Mouse (Mus musculus) stomach, embryonic 16.5 days (tissue): ENCODE results near the gene Strn3. TPM values are rescaled to one million over a fixed set of nuclear protein-coding genes. Genes with fewer than 3 reads are reported as not detected.

Source experiments
- ATAC-seq: fragments of 200-750 bp; cut with Nextera tagmentation; 2 replicates; pipeline ENCODE4 v1.8.0; 2017; ENCODE audit warnings: moderate number of reproducible peaks, moderate TSS enrichment; ENCODE audit not compliant: insufficient read depth, low FRiP score
- H3K27ac ChIP-seq: fragments of 300-500 bp; sonication (generic); 2 replicates; pipeline ENCODE4 v1.5.1; 2014; ENCODE audit warnings: low read length
- H3K27me3 ChIP-seq: fragments of 300-500 bp; sonication (generic); 2 replicates; pipeline ENCODE4 v1.6.1; 2014; ENCODE audit warnings: low read length, control low read depth, mixed read lengths; ENCODE audit not compliant: control insufficient read depth, insufficient read depth
- H3K36me3 ChIP-seq: fragments of 300-500 bp; sonication (generic); 2 replicates; pipeline ENCODE4 v1.6.1; 2014; ENCODE audit warnings: low read length; ENCODE audit not compliant: control insufficient read depth, insufficient read depth
- H3K4me1 ChIP-seq: fragments of 300-500 bp; sonication (generic); 2 replicates; pipeline ENCODE4 v1.6.1; 2014; ENCODE audit warnings: low read length, control low read depth, mixed read lengths; ENCODE audit not compliant: control insufficient read depth, insufficient read depth
- H3K4me2 ChIP-seq: fragments of 300-500 bp; sonication (generic); 2 replicates; pipeline ENCODE4 v1.6.1; 2014; ENCODE audit warnings: low read depth, low read length, mixed read lengths
- H3K4me3 ChIP-seq: fragments of 300-500 bp; sonication (generic); replicated peaks from 2 replicates; pipeline ENCODE4 v1.5.1; 2014; ENCODE audit warnings: mild to moderate bottlenecking, low read length
- H3K9ac ChIP-seq: fragments of 300-500 bp; sonication (generic); 2 replicates; pipeline ENCODE4 v1.6.1; 2014; ENCODE audit warnings: low read length
- H3K9me3 ChIP-seq: fragments of 300-500 bp; sonication (generic); replicated peaks from 2 replicates; pipeline ENCODE4 v1.6.1; 2016; ENCODE audit warnings: low read length, control low read depth; ENCODE audit not compliant: control insufficient read depth
- WGBS: fragments of 180-500 bp; shearing (Covaris S2); extraction: QIAGEN DNeasy Blood & Tissue Kit; methylation state at CpG from one replicate; pipeline ENCODE4 v1.1.7; 2014; 5-methylcytosine and 5-hydroxymethylcytosine counted together
- polyA plus RNA-seq: library from polyadenylated mRNA; unstranded; fragments of >200 nt; fragmentation: Nextera tagmentation; extraction: Ambion mirVana; gene quantifications from 2 replicates; pipeline ENCODE4 v1.2.1, GENCODE M21; 2015

The Strn3 gene
- polyA plus RNA-seq, 1 experiment from 2014 or later: 28.4 TPM

DNA sequence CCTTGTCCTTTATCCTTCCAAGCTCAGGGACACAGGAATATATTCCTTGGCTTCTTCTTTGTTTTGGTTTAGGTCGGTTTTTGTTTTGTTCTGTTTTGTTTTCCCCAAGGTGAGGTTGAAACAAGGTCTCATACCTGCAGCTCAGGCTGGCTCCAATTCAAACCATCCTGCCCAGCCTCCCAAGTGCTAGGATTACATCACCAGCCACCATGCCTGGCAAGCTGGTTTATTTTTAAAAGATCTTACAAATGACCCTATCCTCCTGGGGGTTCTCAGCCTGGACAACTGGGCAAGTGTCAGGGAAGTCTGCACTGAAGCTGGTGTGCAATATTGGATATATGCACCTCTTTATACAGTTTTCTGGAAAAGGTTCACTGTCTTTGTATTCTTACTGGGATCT is 21.0 kb upstream of the Strn3 start:
- H3K4me2 ChIP-seq: no peak overlapping the region
- no peaks in the 10 kb centered on the region; the same call in 1 of the 2 replicates for H3K9me3 ChIP-seq
- H3K4me3 ChIP-seq: no peak overlapping the region
- no peak overlapping the region for H3K27ac ChIP-seq
- H3K4me1 ChIP-seq: no peaks in the 10 kb centered on the region
- no peak for ATAC-seq
- 66% methylated on average over 1 of the region's 1 CpGs for WGBS
- H3K36me3 ChIP-seq: no peaks in the 10 kb centered on the region
- H3K9ac ChIP-seq: no peak overlapping the region
- no peaks in the 10 kb centered on the region for H3K27me3 ChIP-seq

GRCm38 (mm10) chr12:51710154-51710553 is 18.5 kb upstream of the Strn3 start:
- no peaks in the 10 kb centered on the region for H3K27me3 ChIP-seq
- H3K36me3 ChIP-seq: no peaks in the 10 kb centered on the region
- H3K27ac ChIP-seq: no peak overlapping the region
- H3K4me3 ChIP-seq: no peak overlapping the region
- 50% methylated on average over 5 of the region's 5 CpGs for WGBS
- ATAC-seq: no peak
- no peak overlapping the region for H3K9ac ChIP-seq
- H3K4me1 ChIP-seq: 0 out of 2 replicates have a peak, but pooled peaks cover 3% of the 10 kb centered on the region
- no peaks in the 10 kb centered on the region for H3K9me3 ChIP-seq
- no peak overlapping the region for H3K4me2 ChIP-seq

DNA sequence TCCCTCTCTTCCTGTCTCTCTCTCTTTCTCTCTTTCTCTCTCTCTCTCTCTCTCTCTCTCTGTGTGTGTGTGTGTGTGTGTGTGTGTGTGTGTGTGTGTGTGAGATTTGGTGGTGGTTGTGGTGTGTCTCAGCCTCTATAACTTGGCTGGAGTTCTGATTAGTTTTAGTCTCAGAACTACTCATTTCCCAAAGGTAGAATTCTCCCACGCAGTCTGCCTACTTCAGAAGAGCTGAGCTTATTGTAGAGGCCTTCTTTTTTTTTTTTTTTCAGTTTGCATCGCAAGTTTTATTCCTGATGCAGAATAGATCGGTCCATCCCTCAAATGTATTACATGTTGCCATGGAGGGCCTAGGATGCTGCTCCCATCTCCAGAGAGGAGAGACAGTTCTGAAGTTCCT is 18.0 kb upstream of the Strn3 start:
- Histone ChIP-seq H3K4me1 (0 out of 2 replicates have a peak, but pooled peaks cover 3% of the 10 kb centered on the region), H3K4me3 (no peak overlapping the region), H3K27me3 (no peaks in the 10 kb centered on the region), H3K27ac (no peak overlapping the region), H3K4me2 (no peak overlapping the region), H3K9me3 (no peaks in the 10 kb centered on the region), H3K36me3 (no peaks in the 10 kb centered on the region), H3K9ac (no peak overlapping the region)
- no peak for ATAC-seq
- WGBS: 60% methylated on average over 3 of the region's 3 CpGs

DNA sequence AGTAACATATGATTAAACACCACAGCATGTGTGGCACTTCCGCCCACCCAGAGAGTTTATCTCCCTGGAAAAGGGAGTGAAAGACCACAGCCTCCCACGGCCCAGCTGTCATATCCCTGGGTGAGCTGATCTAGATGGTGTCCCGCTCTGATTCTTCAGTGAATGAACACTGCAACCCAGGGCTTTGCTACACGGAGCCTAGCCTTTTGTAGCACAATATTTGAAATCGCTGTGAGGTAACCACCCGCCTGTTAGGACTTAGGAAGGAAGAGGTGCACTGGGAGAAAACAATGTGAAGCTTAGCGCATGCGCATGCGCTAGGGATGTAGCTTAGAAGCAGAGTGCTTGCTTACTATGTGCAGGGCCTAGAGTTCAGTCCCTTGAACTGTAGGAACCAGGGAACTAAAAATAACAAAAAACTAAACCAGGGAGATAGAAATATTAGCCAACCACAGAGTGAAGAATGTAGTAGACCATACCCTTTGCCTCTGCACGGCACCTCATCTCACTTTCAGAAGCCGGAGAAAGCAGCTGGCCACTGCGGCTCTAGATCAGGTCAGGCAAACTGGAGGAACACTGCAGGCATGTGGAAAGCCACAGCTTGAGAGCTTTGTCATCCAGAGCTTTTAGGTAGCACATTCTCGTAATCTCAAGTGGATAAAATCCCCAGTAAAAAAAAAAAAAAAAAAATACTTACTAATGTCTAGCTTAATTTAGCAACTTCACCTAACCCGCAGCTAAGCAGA is 17.4 kb upstream of the Strn3 start:
- WGBS: 68% methylated on average over 14 of the region's 14 CpGs
- ATAC-seq: no peak
- Histone ChIP-seq H3K4me2 (no peak overlapping the region), H3K36me3 (no peaks in the 10 kb centered on the region), H3K4me1 (0 out of 2 replicates have a peak, but pooled peaks cover 3% of the 10 kb centered on the region), H3K27me3 (no peaks in the 10 kb centered on the region), H3K4me3 (no peak overlapping the region), H3K9me3 (no peaks in the 10 kb centered on the region), H3K9ac (no peak overlapping the region), H3K27ac (no peak overlapping the region)

GRCm38 (mm10) chr12:51706673-51707235 is 15.1 kb upstream of the Strn3 start:
- Histone ChIP-seq H3K36me3 (no peaks in the 10 kb centered on the region), H3K27ac (no peak overlapping the region), H3K9ac (no peak overlapping the region), H3K4me1 (0 out of 2 replicates have a peak, but pooled peaks cover 3% of the 10 kb centered on the region), H3K27me3 (no peaks in the 10 kb centered on the region), H3K4me3 (no peak overlapping the region), H3K9me3 (no peaks in the 10 kb centered on the region), H3K4me2 (no peak overlapping the region)
- ATAC-seq: no peak
- 80% methylated on average over 5 of the region's 5 CpGs for WGBS

- Histone ChIP-seq H3K4me3 (no peak overlapping the region), H3K27me3 (no peaks in the 10 kb centered on the region)
Observed at GRCm38 (mm10) chr12:51705778-51706177, 14.1 kb upstream of the Strn3 start.

DNA sequence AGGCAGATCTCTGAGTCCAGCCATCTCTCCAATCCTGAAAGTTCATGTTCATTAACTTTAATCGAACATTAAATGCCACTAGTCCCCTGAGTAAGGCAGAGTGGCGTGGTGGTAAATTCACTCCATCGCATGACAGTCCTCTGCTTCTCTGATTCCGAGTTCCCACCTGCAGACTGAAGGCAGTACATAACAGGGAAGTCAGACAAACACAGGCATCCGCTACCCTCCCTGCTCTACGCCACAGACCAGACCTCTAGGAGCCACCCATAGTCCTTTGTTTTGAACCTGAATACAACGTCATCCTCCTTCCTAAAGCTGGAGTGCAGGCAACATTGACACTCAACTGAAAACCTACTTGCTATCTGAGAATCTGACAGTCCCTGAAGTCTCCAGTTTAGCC is 12.9 kb upstream of the Strn3 start:
- Histone ChIP-seq H3K27me3 (no peaks in the 10 kb centered on the region), H3K4me2 (no peak overlapping the region), H3K4me3 (no peak overlapping the region), H3K36me3 (no peaks in the 10 kb centered on the region), H3K9ac (no peak overlapping the region), H3K4me1 (0 out of 2 replicates have a peak, but pooled peaks cover 3% of the 10 kb centered on the region), H3K9me3 (no peaks in the 10 kb centered on the region), H3K27ac (no peak overlapping the region)
- 75% methylated on average over 7 of the region's 7 CpGs for WGBS
- no peak for ATAC-seq

More at GRCm38 (mm10) chr12:51705778-51706177, 14.1 kb upstream of the Strn3 start:
- Histone ChIP-seq H3K9me3 (no peaks in the 10 kb centered on the region), H3K4me1 (0 out of 2 replicates have a peak, but pooled peaks cover 3% of the 10 kb centered on the region), H3K36me3 (no peaks in the 10 kb centered on the region), H3K4me2 (no peak overlapping the region), H3K27ac (no peak overlapping the region), H3K9ac (no peak overlapping the region)
- no peak for ATAC-seq
- WGBS: 62% methylated on average over 12 of the region's 12 CpGs

DNA sequence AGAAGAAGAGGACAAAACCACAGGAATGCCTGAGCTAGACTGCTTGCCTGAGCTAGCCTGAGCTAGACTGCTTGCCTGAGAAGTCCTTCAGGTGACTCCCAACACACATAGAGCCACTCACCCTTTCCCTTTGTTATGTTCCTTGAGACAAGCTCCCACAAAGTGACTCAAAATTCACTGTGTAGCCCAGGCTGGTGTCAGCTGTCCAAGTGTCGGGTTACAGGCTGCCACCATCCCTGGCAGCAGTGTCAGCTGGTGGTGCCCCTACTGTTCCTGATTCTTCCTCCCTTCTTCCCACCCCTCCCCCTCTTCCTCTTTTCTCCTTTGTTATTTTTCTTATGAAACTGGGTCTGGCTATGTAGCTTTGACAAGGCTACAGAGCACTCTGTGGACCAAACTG is 12.2 kb upstream of the Strn3 start:
- Histone ChIP-seq H3K4me2 (no peak overlapping the region), H3K9ac (no peak overlapping the region), H3K27ac (no peak overlapping the region), H3K27me3 (no peaks in the 10 kb centered on the region), H3K9me3 (no peaks in the 10 kb centered on the region), H3K4me3 (no peak overlapping the region), H3K4me1 (0 out of 2 replicates have a peak, but pooled peaks cover 3% of the 10 kb centered on the region), H3K36me3 (no peaks in the 10 kb centered on the region)
- ATAC-seq: no peak
- 29% methylated on average over 1 of the region's 1 CpGs for WGBS

GRCm38 (mm10) chr12:51701723-51702122 is 10.0 kb upstream of the Strn3 start:
- no peak for ATAC-seq
- no peak overlapping the region for H3K4me2 ChIP-seq
- no peak overlapping the region for H3K27ac ChIP-seq
- H3K4me1 ChIP-seq: 0 out of 2 replicates have a peak, but pooled peaks cover 3% of the 10 kb centered on the region
- H3K9ac ChIP-seq: no peak overlapping the region
- no peaks in the 10 kb centered on the region for H3K9me3 ChIP-seq
- H3K27me3 ChIP-seq: no peaks in the 10 kb centered on the region
- no peak overlapping the region for H3K4me3 ChIP-seq
- H3K36me3 ChIP-seq: no peaks in the 10 kb centered on the region
